Mouse (Mus musculus) ES-Bruce4 (cell line): ENCODE data around the gene Scn4b.

Experiments used
- CTCF ChIP-seq: IDR thresholded peaks from one replicate; pipeline ENCODE4 v1.8.1; 2011; ENCODE audit warnings: low read depth, low read length
- EP300 ChIP-seq: IDR thresholded peaks from 2 replicates; pipeline ENCODE4 v1.6.1; 2011; ENCODE audit warnings: low read depth, low read length; ENCODE audit not compliant: insufficient read depth
- POLR2A ChIP-seq: IDR thresholded peaks from one replicate; pipeline ENCODE4 v1.8.1; 2011; ENCODE audit warnings: low read length; ENCODE audit not compliant: insufficient read depth

- no peak for TF ChIP-seq POLR2A
- no peak for TF ChIP-seq CTCF
- TF ChIP-seq EP300: no peak
Observed at GRCm38 (mm10) chr9:45125211-45125610, 13.0 kb upstream of the Scn4b start.
